In genomic region chr4:10923180-10923579, GRCm38 (mm10) we compare ENCODE assay signal across 8 mouse cellular contexts. TPM values are rescaled to one million over a fixed set of nuclear protein-coding genes. Genes with fewer than 3 reads are reported as not detected.
DNase-seq lines count a peak whose midpoint lies in the region; ATAC-seq and TF ChIP-seq lines count a peak whose summit lies in the region.

No protein-coding gene starts in this region.

- TF ChIP-seq CTCF in bone marrow macrophage, adult 2 months (IDR thresholded peaks at IDR 0.05; ENCODE audit: low read depth, low read length): no peak

- no peak overlapping the region for H3K4me2 ChIP-seq in stomach, embryonic 16.5 days (ENCODE audit: low read depth, low read length)
- H3K4me2 ChIP-seq in neural tube, embryonic 15.5 days: no peak overlapping the region

- H3K9ac ChIP-seq in stomach, embryonic 16.5 days (ENCODE audit: low read length): 0 out of 2 replicates have a peak overlapping the region, but pooled peaks have one; percentile 29
- H3K9ac ChIP-seq in neural tube, embryonic 15.5 days (replicated peaks): no peak overlapping the region

- H3K9me3 ChIP-seq in stomach, embryonic 16.5 days (replicated peaks; ENCODE audit: control insufficient read depth, low read length): no peaks in the 10 kb centered on the region
- H3K9me3 ChIP-seq in neural tube, embryonic 15.5 days (replicated peaks): no peaks in the 10 kb centered on the region

- H3K27me3 ChIP-seq in stomach, embryonic 16.5 days (ENCODE audit: control insufficient read depth, insufficient read depth, low read length): no peaks in the 10 kb centered on the region
- H3K27me3 ChIP-seq in neural tube, embryonic 15.5 days (replicated peaks): no peaks in the 10 kb centered on the region

- 37% methylated on average over 6 of the region's 6 CpGs for WGBS in stomach, embryonic 16.5 days
- WGBS in neural tube, embryonic 15.5 days: 53% methylated on average over 6 of the region's 6 CpGs

- peaks cover 53% of the 10 kb centered on the region for H3K4me1 ChIP-seq in bone marrow macrophage, adult 2 months (ENCODE audit: control insufficient read depth, insufficient read depth, low read length)
- peaks cover 14% of the 10 kb centered on the region; the same call in 1 of the 2 replicates for H3K4me1 ChIP-seq in stomach, embryonic 16.5 days (ENCODE audit: control insufficient read depth, insufficient read depth, low read length)
- no peaks in the 10 kb centered on the region for H3K4me1 ChIP-seq in neural tube, embryonic 15.5 days

- no peaks in the 10 kb centered on the region for H3K36me3 ChIP-seq in stomach, embryonic 16.5 days (ENCODE audit: control insufficient read depth, insufficient read depth, low read length)
- no peaks in the 10 kb centered on the region for H3K36me3 ChIP-seq in neural tube, embryonic 15.5 days

- peak; percentile 81 for ATAC-seq in granulocyte monocyte progenitor cell, adult 5-6 weeks (replicated peaks; ENCODE audit: poor library complexity, severe bottlenecking)
- peak; percentile 28; the same call in 1 of the 2 replicates for ATAC-seq in stomach, embryonic 16.5 days (ENCODE audit: insufficient read depth, low FRiP score)
- no peak for ATAC-seq in neural tube, embryonic 15.5 days (ENCODE audit: low FRiP score)

- DNase-seq in ovary, adult 18-20 months (ENCODE audit: low spot score): peak; percentile 31
- no peak for DNase-seq in ovary, postnatal 14 days (ENCODE audit: low spot score)
- DNase-seq in kidney, postnatal 36 days: peak; percentile 72 to 84
- peak; percentile 87 for DNase-seq in lung, postnatal 10 days

- no peak overlapping the region for H3K4me3 ChIP-seq in bone marrow macrophage, adult 2 months (ENCODE audit: insufficient read depth, low read length)
- H3K4me3 ChIP-seq in stomach, embryonic 16.5 days (replicated peaks; ENCODE audit: low read length): no peak overlapping the region
- no peak overlapping the region for H3K4me3 ChIP-seq in neural tube, embryonic 15.5 days (replicated peaks)

- H3K27ac ChIP-seq in bone marrow macrophage, adult 2 months (ENCODE audit: insufficient read depth, low read depth, low read length): peak overlapping the region; percentile 88
- H3K27ac ChIP-seq in stomach, embryonic 16.5 days (ENCODE audit: low read length): 0 out of 2 replicates have a peak overlapping the region, but pooled peaks have one; percentile 12
- H3K27ac ChIP-seq in neural tube, embryonic 15.5 days (replicated peaks): no peak overlapping the region

- no peak for TF ChIP-seq POLR2A in bone marrow macrophage, adult 2 months (IDR thresholded peaks at IDR 0.05; ENCODE audit: borderline replicate concordance, low read depth, low read length)

RNA-seq across cellular contexts. Expression of gene 2610301B20Rik, which starts 48.9 kb away (rescaled TPM):
- polyA plus RNA-seq in bone marrow macrophage, adult 2 months (2012; ENCODE audit: insufficient read depth, insufficient read length, missing spikeins): 7.5 and 10.2 TPM in 2 replicates
- 15.1 and 17.2 TPM in 2 replicates for total RNA-seq in granulocyte monocyte progenitor cell, adult 5-6 weeks (2014; fragmentation: Nextera tagmentation)
- 14.7 and 16.5 TPM in 2 replicates for total RNA-seq in granulocyte monocyte progenitor cell, adult 5-6 weeks (2017)
- polyA plus RNA-seq in stomach, embryonic 16.5 days (2015; fragmentation: Nextera tagmentation; extraction: Ambion mirVana): 26.8 and 27.0 TPM in 2 replicates
- polyA plus RNA-seq in neural tube, embryonic 15.5 days (2015; fragmentation: Nextera tagmentation; extraction: Ambion mirVana): 36.3 and 38.9 TPM in 2 replicates
